In the genomic region with DNA sequence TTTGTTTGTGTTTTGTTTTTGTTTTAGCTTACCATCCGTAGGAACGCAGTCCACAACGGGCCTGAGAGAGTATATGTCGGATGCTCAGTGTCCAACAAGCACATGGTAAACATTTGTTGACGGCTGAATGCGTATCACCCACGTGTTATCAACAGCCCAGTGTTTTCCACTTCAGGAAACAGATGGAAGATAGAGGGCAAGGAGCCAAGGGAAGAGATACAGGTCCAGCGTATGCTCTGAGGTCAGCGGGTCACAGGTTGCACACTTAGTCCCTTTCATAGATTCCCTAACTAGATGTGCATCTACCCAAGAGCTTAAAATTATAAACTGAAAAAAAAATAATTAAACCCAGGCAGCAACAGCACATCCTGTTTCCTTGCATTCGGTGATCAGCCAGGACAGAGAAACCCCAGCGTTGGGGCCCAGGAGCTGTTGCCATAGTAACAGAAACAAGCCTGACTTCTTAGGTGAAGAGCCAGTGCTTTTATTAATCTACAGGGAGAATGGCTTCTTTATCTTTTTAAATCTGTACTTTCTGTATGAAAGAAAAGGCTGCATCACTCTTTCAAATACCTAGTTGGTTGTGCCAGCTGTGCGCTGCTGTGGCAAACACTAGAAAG, we compare ENCODE assay signal across 9 mouse cellular contexts.
DNase-seq lines count a peak whose midpoint lies in the region; ATAC-seq lines count a peak whose summit lies in the region.
"Had no signal": no experiment of that assay in that cellular context is flagged by ENCODE, and none has a peak within 500 bp of the region (broad histone marks: within the 10 kb centered on the region; RNA-seq: fewer than 3 reads in every experiment).

No protein-coding gene starts in this region.

- peaks cover 34% of the 10 kb centered on the region for H3K4me1 ChIP-seq in heart, embryonic 12.5 days (replicated peaks)
- H3K4me1 ChIP-seq in limb, embryonic 13.5 days: peaks cover 38% of the 10 kb centered on the region

- no peaks in the 10 kb centered on the region for H3K36me3 ChIP-seq in heart, embryonic 12.5 days
- no peaks in the 10 kb centered on the region for H3K36me3 ChIP-seq in limb, embryonic 13.5 days

- 38% methylated on average over 12 of the region's 12 CpGs for WGBS in heart, embryonic 12.5 days
- 53% methylated on average over 12 of the region's 12 CpGs for WGBS in limb, embryonic 13.5 days

- no peak for DNase-seq in heart, adult 8-10 months (ENCODE audit: low spot score)
- DNase-seq in testis, postnatal 14 days (ENCODE audit: low spot score): peak; percentile 25
- no peak for DNase-seq in testis, postnatal 10 days (ENCODE audit: low spot score)
- DNase-seq in urinary bladder, postnatal 14 days (ENCODE audit: low spot score): no peak
- no peak for DNase-seq in thymus, postnatal 10 days (ENCODE audit: low spot score in 2 of 2)
- DNase-seq: gastrocnemius, postnatal 14 days had no signal

- peak; percentile 25; the same call in 1 of the 2 replicates for ATAC-seq in heart, embryonic 12.5 days (ENCODE audit: insufficient number of reproducible peaks, low FRiP score)
- no peak for ATAC-seq in limb, embryonic 13.5 days (ENCODE audit: low FRiP score, low read depth)
- no peak for ATAC-seq in activated CD4-positive, CD25-positive, alpha-beta regulatory T cell, adult 4 months

- 0 out of 2 replicates have a peak, but pooled peaks cover 3% of the 10 kb centered on the region for H3K9me3 ChIP-seq in heart, embryonic 12.5 days (replicated peaks)
- no peaks in the 10 kb centered on the region for H3K9me3 ChIP-seq in limb, embryonic 13.5 days

- no peak overlapping the region for H3K9ac ChIP-seq in heart, embryonic 12.5 days
- no peak overlapping the region for H3K9ac ChIP-seq in limb, embryonic 13.5 days

- no peak overlapping the region for H3K27ac ChIP-seq in heart, embryonic 12.5 days (ENCODE audit: poor library complexity, severe bottlenecking)
- peak overlapping the region; percentile 39; the same call in 1 of the 2 replicates for H3K27ac ChIP-seq in limb, embryonic 13.5 days

- no peak overlapping the region for H3K4me2 ChIP-seq in heart, embryonic 12.5 days
- H3K4me2 ChIP-seq in limb, embryonic 13.5 days (replicated peaks): no peak overlapping the region

- H3K4me3 ChIP-seq in heart, embryonic 12.5 days: no peak overlapping the region
- no peak overlapping the region for H3K4me3 ChIP-seq in limb, embryonic 13.5 days

- no peaks in the 10 kb centered on the region for H3K27me3 ChIP-seq in heart, embryonic 12.5 days (replicated peaks)
- no peaks in the 10 kb centered on the region for H3K27me3 ChIP-seq in limb, embryonic 13.5 days
